Mouse (Mus musculus) neural tube, embryonic 12.5 days (tissue): ENCODE measurements at regions not wholly inside any gene's neighbourhood (a gene's known extent, or its start where the extent isn't known, plus 50 kb on each side); places are given as distances from the start of the nearest gene placed in this dataset.
A peak's percentile ranks its signal among the peaks of the same experiment; 100 is the strongest.

Experiments
- ATAC-seq: fragments of 200-750 bp; cut with Nextera tagmentation; 2 replicates; pipeline ENCODE4 v1.8.0; 2017; ENCODE audit warnings: low read depth, mild to moderate bottlenecking, moderate TSS enrichment, moderate library complexity; ENCODE audit not compliant: low FRiP score
- H3K27ac ChIP-seq: fragments of 300-500 bp; sonication (generic); 2 replicates; pipeline ENCODE4 v1.5.1; 2016
- H3K27me3 ChIP-seq: fragments of 300-500 bp; sonication (generic); replicated peaks from 2 replicates; pipeline ENCODE4 v1.6.1; 2016; ENCODE audit warnings: mild to moderate bottlenecking
- H3K36me3 ChIP-seq: fragments of 300-500 bp; sonication (generic); 2 replicates; pipeline ENCODE4 v1.6.1; 2016; ENCODE audit warnings: mild to moderate bottlenecking
- H3K4me1 ChIP-seq: fragments of 300-500 bp; sonication (generic); 2 replicates; pipeline ENCODE4 v1.6.1; 2016
- H3K4me2 ChIP-seq: fragments of 300-500 bp; sonication (generic); replicated peaks from 2 replicates; pipeline ENCODE4 v1.6.1; 2016; ENCODE audit warnings: mild to moderate bottlenecking
- H3K4me3 ChIP-seq: fragments of 300-500 bp; sonication (generic); 2 replicates; pipeline ENCODE4 v1.5.1; 2016
- H3K9ac ChIP-seq: fragments of 300-500 bp; sonication (generic); 2 replicates; pipeline ENCODE4 v1.6.1; 2016; ENCODE audit warnings: mild to moderate bottlenecking
- H3K9me3 ChIP-seq: fragments of 300-500 bp; sonication (generic); 2 replicates; pipeline ENCODE4 v1.6.1; 2016; ENCODE audit warnings: mild to moderate bottlenecking
- WGBS: fragments of 180-500 bp; shearing (Covaris S2); methylation state at CpG from one replicate; pipeline ENCODE4 v1.1.7; 2016; 5-methylcytosine and 5-hydroxymethylcytosine counted together

DNA sequence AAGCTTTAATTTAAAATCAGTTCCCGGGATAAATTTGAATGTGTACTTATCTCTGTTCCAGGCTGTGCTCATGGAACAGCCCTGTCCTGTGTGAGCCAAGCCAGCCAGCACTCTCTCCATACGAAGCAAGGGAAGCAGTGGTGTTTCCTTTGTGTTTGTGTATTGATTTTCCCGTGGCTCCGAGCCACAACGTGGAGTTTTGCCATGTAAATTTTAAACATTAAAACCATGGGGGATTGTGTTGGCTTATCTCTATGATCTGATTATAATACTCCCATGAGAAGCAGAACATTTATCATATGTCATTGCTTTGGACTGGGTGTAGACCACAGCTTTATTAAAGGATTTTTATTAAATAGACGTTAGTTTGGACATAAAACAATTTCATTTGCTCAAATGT lies 106.1 kb upstream of the Npvf start:
- Histone ChIP-seq H3K27me3 (no peaks in the 10 kb centered on the region), H3K27ac (no peak overlapping the region), H3K4me3 (no peak overlapping the region), H3K9ac (no peak overlapping the region), H3K4me1 (peaks cover 3% of the 10 kb centered on the region; the same call in 1 of the 2 replicates), H3K36me3 (no peaks in the 10 kb centered on the region), H3K9me3 (no peaks in the 10 kb centered on the region), H3K4me2 (no peak overlapping the region)
- WGBS: 74% methylated on average over 6 of the region's 6 CpGs
- no peak for ATAC-seq

DNA sequence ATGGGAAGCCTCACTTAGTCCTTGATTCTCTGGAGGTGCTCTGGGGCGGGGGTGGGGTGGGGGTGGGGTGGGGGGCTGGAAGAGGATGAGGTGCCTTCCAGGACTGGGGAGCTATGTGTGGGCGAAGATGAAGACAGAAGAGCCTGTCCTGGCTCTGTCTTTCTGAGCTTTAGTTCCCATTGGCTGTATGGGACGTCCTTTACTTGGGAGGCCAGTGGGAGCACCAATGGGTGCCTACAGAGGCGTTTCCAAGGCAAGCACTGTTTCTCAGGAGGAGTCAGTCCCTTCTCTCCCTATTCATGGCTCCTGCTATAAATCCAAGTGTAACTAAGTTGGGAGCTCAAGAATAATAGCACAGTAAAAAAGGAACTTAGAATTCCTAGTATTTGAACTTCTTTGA lies 108.9 kb upstream of the Npvf start:
- WGBS: 41% methylated on average over 4 of the region's 4 CpGs

DNA sequence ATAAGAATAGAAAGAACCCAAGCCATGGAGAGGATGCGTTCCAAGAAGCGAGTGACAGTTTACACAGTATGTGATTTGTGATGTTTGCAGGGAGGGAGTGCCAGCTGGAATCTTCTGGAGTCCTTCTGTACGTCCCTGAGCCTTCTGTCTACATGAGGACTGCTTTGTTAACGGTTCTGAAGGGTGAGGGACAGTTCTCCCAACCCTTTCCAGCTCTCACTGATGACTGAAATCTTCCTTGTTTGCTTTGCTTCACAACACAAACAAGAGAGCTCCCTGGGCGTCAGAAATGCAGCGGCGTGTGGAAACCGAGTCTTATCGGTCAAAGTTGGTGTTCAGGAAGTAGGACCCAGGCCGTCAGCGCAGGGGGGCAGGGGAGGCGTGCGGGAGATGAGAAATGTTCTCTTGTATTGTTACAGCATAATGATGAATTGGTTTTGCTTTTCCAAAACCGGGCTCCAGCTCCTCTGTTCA lies 112.2 kb upstream of the Npvf start:
- Histone ChIP-seq H3K4me3 (no peak overlapping the region), H3K27me3 (no peaks in the 10 kb centered on the region), H3K4me2 (no peak overlapping the region; the same call in 1 of the 2 replicates), H3K9me3 (no peaks in the 10 kb centered on the region), H3K9ac (no peak overlapping the region), H3K36me3 (no peaks in the 10 kb centered on the region), H3K27ac (no peak overlapping the region), H3K4me1 (peaks cover 10% of the 10 kb centered on the region)
- WGBS: 49% methylated on average over 14 of the region's 14 CpGs
- no peak for ATAC-seq

More for the DNA sequence above, 108.9 kb upstream of the Npvf start:
- Histone ChIP-seq H3K9ac (no peak overlapping the region), H3K27ac (no peak overlapping the region), H3K4me1 (peaks cover 10% of the 10 kb centered on the region), H3K9me3 (no peaks in the 10 kb centered on the region), H3K36me3 (no peaks in the 10 kb centered on the region), H3K4me2 (peak overlapping the region; percentile 31; the same call in 1 of the 2 replicates), H3K4me3 (no peak overlapping the region), H3K27me3 (no peaks in the 10 kb centered on the region)
- ATAC-seq: peak; percentile 90

DNA sequence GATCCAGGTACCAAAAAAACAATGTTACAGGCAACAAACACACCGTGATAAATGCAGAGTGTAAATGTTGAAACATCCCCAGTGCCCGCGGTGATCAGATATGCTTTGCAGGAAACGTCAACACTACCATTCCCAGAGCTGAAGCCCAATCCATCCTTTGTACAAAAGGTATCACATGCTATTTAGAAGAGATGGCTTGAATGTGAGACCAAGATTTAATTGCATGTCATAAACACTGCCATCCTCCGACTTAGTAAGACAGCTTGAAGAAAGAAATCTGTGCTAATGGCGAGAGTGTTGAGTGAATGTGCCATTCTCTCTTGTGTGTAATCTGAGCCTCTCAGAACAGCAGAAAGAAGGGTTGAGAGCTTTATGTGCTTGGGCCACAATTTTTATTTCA lies 112.9 kb upstream of the Npvf start:
- whole genome bisulfite sequencing: 31% methylated on average over 6 of the region's 6 CpGs
- H3K4me2 ChIP-seq: no peak overlapping the region
- H3K36me3 ChIP-seq: no peaks in the 10 kb centered on the region
- H3K27ac ChIP-seq: no peak overlapping the region; the same call in 1 of the 2 replicates
- H3K4me1 ChIP-seq: peaks cover 10% of the 10 kb centered on the region
- no peaks in the 10 kb centered on the region for H3K27me3 ChIP-seq
- no peaks in the 10 kb centered on the region for H3K9me3 ChIP-seq
- ATAC-seq: no peak
- no peak overlapping the region for H3K9ac ChIP-seq
- H3K4me3 ChIP-seq: no peak overlapping the region

DNA sequence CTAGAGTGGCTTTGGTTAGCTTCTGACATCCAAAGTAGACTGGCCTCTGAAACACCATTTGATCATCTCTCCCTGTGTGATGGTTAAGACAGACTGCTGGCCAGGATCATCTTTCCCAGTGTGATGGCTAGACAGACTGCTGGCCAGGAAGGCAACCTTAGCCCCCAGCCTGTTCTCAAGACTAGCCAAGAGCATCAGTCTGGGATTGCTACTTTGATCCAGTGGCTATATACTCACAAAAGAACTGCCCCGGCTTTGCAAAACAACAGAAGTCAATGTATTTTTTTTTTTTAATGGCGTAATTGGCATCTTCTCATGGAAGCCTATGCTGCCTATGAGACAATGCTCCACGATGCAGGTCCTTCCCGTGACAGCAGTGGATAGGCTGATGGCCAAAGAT lies 113.6 kb upstream of the Npvf start:
- Histone ChIP-seq H3K4me3 (no peak overlapping the region), H3K27me3 (no peaks in the 10 kb centered on the region), H3K9ac (no peak overlapping the region), H3K27ac (no peak overlapping the region), H3K4me1 (peaks cover 10% of the 10 kb centered on the region), H3K9me3 (no peaks in the 10 kb centered on the region), H3K36me3 (no peaks in the 10 kb centered on the region), H3K4me2 (no peak overlapping the region)
- ATAC-seq: no peak
- 80% methylated on average over 4 of the region's 4 CpGs for WGBS

DNA sequence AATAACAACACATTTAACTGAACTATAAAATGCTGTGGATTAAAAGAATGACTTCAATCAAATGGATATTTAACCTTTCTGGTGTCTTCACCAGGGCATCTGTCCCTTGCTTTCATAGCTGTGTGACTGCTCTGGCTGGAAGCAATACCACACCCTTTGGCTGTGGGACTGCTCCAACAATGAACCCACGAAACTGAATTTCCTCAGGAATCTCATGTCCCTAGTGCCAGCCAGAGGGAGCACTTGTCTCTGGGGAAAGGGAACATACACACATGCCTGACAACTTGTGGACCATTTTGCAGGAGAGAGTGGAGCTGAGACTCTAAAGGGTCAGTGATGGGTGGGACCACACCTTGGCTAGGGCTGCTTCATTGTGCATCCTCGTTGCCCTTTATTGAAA lies 114.9 kb upstream of the Npvf start:
- Histone ChIP-seq H3K27ac (no peak overlapping the region), H3K27me3 (no peaks in the 10 kb centered on the region), H3K36me3 (no peaks in the 10 kb centered on the region), H3K4me2 (no peak overlapping the region), H3K4me3 (no peak overlapping the region), H3K9ac (no peak overlapping the region), H3K9me3 (no peaks in the 10 kb centered on the region), H3K4me1 (peaks cover 8% of the 10 kb centered on the region)
- 83% methylated on average over 2 of the region's 2 CpGs for WGBS
- ATAC-seq: no peak

DNA sequence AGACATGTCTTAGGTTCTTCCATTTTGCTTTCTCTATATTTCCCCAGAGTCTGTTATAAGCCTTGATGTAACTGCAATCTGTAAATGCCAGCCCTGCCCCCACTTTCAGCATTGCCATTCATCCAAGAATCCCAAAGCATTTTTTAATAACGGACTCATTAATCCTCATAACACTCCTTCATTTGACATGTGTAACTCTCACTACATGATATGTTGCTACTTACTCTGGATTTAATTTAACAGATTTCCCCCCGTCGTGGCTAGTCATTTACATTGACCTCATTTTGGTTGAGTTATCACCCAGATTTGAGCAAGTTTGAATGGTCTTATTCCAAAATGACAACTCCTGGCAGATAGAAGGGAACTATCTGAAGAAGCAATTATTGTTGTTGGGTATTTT lies 116.2 kb upstream of the Npvf start:
- H3K27ac ChIP-seq: no peak overlapping the region

DNA sequence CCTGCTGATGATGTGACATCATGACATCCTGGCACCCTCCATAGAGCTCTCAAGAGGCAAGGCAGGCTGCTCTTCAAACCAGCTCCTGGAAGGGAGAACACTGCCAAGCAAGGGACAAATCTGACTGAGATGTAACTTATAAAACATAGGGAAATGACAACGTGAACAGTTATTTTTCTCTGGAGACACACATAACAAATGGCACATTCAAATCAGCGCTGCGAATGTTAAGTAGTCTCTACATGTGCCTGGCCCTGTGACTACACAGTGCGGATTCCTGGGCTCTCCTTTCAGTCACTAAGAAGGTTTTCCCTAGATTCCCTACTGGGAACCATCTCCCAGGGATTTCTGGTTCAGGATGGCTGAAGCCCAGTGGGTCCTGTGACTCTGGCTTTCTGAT lies 121.4 kb upstream of the Npvf start:
- H3K36me3 ChIP-seq: no peaks in the 10 kb centered on the region

More for the DNA sequence above, 116.2 kb upstream of the Npvf start:
- no peak overlapping the region for H3K9ac ChIP-seq
- no peaks in the 10 kb centered on the region for H3K9me3 ChIP-seq
- H3K4me2 ChIP-seq: no peak overlapping the region
- no peak overlapping the region for H3K4me3 ChIP-seq
- H3K4me1 ChIP-seq: peaks cover 15% of the 10 kb centered on the region
- H3K36me3 ChIP-seq: no peaks in the 10 kb centered on the region
- H3K27me3 ChIP-seq: no peaks in the 10 kb centered on the region
- 82% methylated on average over 3 of the region's 3 CpGs for WGBS
- no peak for ATAC-seq

DNA sequence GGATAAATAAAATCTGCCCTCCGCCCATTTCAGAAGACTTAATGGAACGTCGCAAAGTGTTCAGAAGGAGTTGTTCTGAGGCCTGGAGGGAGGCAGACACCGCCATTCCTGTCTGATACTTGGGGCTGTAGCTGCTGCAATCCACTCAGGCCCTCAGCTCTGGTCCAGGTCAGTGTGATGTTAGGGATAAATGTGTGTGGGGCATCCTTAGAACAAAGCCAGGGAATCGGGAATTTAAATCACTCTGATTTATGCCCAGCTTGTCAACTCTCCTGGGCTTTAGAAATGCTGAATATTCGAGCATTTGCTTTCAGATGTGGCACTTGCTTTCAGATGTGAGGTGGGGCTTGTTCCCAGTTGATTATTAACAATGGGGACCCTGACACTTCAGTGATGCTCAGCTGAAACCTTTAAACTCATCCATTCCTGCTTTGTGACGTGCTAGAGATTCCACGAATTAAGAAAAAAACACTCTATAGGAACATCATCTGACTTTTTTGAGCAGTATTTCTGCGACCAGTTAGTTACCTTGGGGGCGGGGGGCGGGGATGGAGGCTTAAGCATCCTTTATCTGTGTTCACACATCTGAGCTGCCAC lies 122.1 kb upstream of the Npvf start:
- no peaks in the 10 kb centered on the region for H3K36me3 ChIP-seq
- H3K9ac ChIP-seq: no peak overlapping the region; the same call in 1 of the 2 replicates
- H3K27ac ChIP-seq: peak overlapping the region; percentile 93
- H3K9me3 ChIP-seq: no peaks in the 10 kb centered on the region
- H3K4me2 ChIP-seq: peak overlapping the region; percentile 41
- peaks cover 37% of the 10 kb centered on the region for H3K4me1 ChIP-seq
- H3K27me3 ChIP-seq: no peaks in the 10 kb centered on the region
- 27% methylated on average over 11 of the region's 11 CpGs for WGBS
- H3K4me3 ChIP-seq: no peak overlapping the region
- ATAC-seq: peak; percentile 53

More for the DNA sequence above, 121.4 kb upstream of the Npvf start:
- ATAC-seq: no peak
- H3K4me3 ChIP-seq: no peak overlapping the region
- H3K4me1 ChIP-seq: peaks cover 37% of the 10 kb centered on the region
- H3K9ac ChIP-seq: no peak overlapping the region
- 45% methylated on average over 4 of the region's 4 CpGs for WGBS
- peak overlapping the region; percentile 41; the same call in 1 of the 2 replicates for H3K4me2 ChIP-seq
- H3K27ac ChIP-seq: peak overlapping the region; percentile 93
- no peaks in the 10 kb centered on the region for H3K27me3 ChIP-seq
- H3K9me3 ChIP-seq: no peaks in the 10 kb centered on the region

DNA sequence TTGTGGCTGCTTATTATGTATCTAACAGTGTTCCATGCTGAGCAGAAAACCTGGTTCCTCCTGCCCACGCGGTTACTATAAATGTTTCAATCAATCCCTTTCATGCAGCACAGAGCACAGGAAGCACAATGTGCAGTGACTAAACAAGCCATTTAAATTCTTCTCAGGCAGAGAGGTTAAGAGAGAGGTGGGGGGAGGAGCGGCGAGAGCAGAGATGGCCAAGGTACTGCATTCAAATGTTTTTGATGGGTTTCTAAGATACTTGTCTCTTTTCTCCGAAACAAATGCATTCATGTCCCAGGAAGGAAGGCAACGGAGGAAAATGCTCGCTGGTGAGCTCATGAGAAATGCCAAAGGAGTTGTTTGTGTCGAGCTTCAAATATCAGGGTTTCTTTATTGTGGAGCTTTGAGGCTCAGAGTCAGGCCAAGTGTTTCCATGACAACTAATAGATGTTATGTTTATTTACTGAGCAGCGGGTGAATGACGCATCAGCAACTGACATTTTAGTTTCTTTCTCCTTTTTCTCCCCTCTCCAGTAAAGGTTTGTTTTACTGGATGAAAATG lies 122.8 kb upstream of the Npvf start:
- Histone ChIP-seq H3K27ac (peak overlapping the region; percentile 93), H3K27me3 (no peaks in the 10 kb centered on the region), H3K9me3 (no peaks in the 10 kb centered on the region), H3K4me2 (peak overlapping the region; percentile 41), H3K4me3 (no peak overlapping the region), H3K9ac (no peak overlapping the region), H3K36me3 (no peaks in the 10 kb centered on the region), H3K4me1 (peaks cover 37% of the 10 kb centered on the region)
- WGBS: 6% methylated on average over 10 of the region's 10 CpGs
- ATAC-seq: peak; percentile 92

DNA sequence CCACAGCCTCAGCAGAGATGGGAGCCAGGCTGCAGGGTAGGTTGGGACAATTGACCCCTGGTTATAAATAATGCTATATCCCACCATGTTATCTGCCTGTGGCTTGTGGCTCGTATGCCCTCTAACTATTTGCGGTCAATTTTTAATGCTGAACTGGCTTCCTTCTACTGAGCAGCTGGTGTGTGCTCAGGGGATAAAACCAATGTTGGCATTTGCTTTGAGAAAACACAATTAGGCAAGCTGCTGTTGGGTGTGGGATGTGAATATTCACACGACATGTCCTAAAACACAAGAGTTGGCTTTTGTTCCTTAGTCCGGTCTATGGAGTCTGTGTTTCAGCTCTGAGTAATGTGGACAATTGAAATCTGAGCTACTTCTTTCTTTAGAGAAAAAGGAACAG lies 123.6 kb upstream of the Npvf start:
- Histone ChIP-seq H3K4me3 (no peak overlapping the region), H3K4me2 (peak overlapping the region; percentile 41), H3K27ac (peak overlapping the region; percentile 93), H3K27me3 (no peaks in the 10 kb centered on the region), H3K9ac (no peak overlapping the region), H3K4me1 (peaks cover 37% of the 10 kb centered on the region), H3K36me3 (no peaks in the 10 kb centered on the region), H3K9me3 (no peaks in the 10 kb centered on the region)
- 12% methylated on average over 4 of the region's 4 CpGs for WGBS
- ATAC-seq: peak; percentile 22; the same call in 1 of the 2 replicates

DNA sequence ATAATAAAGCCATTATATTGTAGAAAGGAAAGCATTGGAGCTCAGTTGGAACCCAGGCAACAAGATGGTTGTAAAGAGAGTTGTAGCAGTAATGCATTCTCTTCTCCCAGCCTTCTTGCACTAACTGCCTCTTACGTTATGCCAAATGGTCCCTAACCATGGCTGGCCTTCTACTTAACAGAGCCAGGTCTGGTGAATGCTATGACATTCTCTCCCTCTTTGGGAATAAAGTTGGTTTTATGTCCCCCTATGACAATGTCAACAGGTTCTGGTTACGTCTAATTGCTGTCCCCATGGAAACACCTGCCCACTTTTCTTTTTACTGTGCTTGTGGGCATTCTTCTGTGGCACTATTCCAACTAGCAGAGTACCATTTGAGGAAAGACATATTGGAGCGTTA lies 126.4 kb upstream of the Npvf start:
- no peaks in the 10 kb centered on the region for H3K9me3 ChIP-seq
- H3K36me3 ChIP-seq: no peaks in the 10 kb centered on the region
- WGBS: 62% methylated on average over 3 of the region's 3 CpGs
- no peak overlapping the region for H3K27ac ChIP-seq
- no peak overlapping the region for H3K4me2 ChIP-seq
- H3K4me3 ChIP-seq: no peak overlapping the region
- no peak for ATAC-seq
- peaks cover 28% of the 10 kb centered on the region for H3K4me1 ChIP-seq
- no peak overlapping the region for H3K9ac ChIP-seq
- H3K27me3 ChIP-seq: no peaks in the 10 kb centered on the region

DNA sequence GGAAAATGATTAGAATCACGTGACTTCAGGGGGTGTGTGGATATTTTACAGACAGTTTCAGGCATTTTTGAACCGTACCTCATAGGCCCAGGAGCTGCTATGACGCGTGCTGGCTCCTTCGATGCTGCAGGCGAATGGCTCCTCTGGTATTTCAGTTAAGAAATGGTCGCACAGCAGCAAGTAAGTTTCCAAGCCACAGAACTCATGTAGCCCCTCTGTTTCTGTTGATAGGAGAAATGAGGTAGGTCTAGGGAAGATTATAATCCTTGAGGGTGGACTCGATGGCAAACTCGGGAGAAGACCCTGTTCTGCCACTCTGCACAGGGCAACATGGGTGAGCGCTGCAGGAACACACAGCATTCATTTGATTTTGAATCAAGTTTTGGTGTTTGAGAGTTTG lies 127.0 kb upstream of the Npvf start:
- no peak for ATAC-seq
- no peak overlapping the region for H3K4me3 ChIP-seq
- no peaks in the 10 kb centered on the region for H3K27me3 ChIP-seq
- H3K9me3 ChIP-seq: no peaks in the 10 kb centered on the region
- peaks cover 22% of the 10 kb centered on the region for H3K4me1 ChIP-seq
- no peaks in the 10 kb centered on the region for H3K36me3 ChIP-seq
- no peak overlapping the region for H3K4me2 ChIP-seq
- H3K27ac ChIP-seq: no peak overlapping the region
- WGBS: 90% methylated on average over 10 of the region's 10 CpGs
- H3K9ac ChIP-seq: no peak overlapping the region
